Mouse (Mus musculus): Measurements from ENCODE around the gene Gimap8.

- TF ChIP-seq EP300 (IDR thresholded peaks at IDR 0.05) (no peak), CTCF (IDR thresholded peaks at IDR 0.05) (no peak)
These were observed 11.9 kb upstream of the Gimap8 start for GRCm38 (mm10) chr6:48635105-48635504.

All from lung, postnatal 0 days (tissue).